Mouse (Mus musculus): ENCODE data around the gene Trim13.

DNA sequence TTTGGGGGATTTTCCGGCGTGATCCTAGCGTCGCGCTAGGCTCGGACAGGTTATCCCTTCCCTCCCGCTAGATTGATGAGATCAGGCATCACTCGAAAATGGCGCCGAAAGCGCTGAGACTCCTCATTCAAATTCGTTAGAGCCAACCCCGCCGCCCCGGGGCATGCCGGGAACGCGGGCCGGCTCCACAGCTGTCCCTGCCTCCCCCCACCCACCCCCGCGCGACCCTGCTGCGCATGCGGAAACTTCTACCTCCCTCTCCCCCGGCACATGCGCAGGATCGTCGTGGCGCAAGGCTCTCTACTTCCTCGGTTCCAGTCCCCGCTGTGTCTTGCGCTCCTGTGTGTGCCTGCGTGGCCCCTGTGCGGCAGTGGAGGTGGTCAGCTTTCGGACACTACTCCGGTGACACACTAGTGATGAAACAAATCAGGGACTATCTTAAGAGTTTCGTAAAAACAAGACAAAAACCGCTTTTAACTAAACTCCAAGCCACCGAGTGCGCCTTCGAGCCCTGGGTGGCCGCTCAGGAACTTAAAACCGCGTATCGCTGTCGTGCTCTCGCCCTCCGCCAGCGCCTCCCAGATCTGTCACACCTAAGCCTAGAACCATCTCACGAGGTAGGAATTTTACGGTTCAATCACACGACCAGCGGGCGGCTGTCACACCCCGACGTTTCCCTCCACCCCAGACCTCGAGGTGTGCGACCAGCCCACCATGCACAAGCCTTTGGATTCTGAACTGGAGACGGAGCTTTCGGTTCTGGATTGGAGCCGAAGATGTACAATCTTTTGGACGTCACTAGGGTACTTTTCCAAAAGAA, 50.8 kb downstream of the Trim13 start:
- TF ChIP-seq CTCF (IDR thresholded peaks at IDR 0.05; ENCODE audit: borderline replicate concordance, control insufficient read depth, extremely low read depth, insufficient read depth, low read length, poor library complexity): no peak
- TF ChIP-seq POLR2A (IDR thresholded peaks at IDR 0.05; ENCODE audit: control insufficient read depth, extremely low read depth, insufficient read depth, low read length, poor library complexity): peak; percentile 75; the same call in 1 of the 2 replicates

All from thymus, adult 2 months (tissue).